Mouse (Mus musculus) large intestine, adult 2 months (tissue): Measurements from ENCODE around the gene Vps52. TPM values are rescaled to one million over a fixed set of nuclear protein-coding genes. Genes with fewer than 3 reads are reported as not detected.
"Not testable (repeated sequence)": the region's sequence is repeated elsewhere in the genome, so short reads cannot be mapped to it uniquely, and the experiment has no call there.

Experiments used
- DNase-seq: peaks from one replicate; pipeline ENCODE4 v3.0.0-alpha.2; 2012; ENCODE audit warnings: low read depth, low spot score
- WGBS: fragments of 180-500 bp; shearing (Covaris S2); methylation state at CpG from one replicate; pipeline ENCODE4 v1.1.7; 2018; 5-methylcytosine and 5-hydroxymethylcytosine counted together
- polyA plus RNA-seq: library from polyadenylated mRNA; depleted of rRNA; stranded (reverse); fragments of >200 nt; gene quantifications from 2 replicates; pipeline ENCODE4 v1.2.3, GENCODE M21; 2012

Gene Vps52
- polyA plus RNA-seq, 1 experiment: 44.6 TPM

GRCm38 (mm10) chr17:33959135-33959534 is 3.5 kb downstream of the Vps52 start:
- DNase-seq: no peak
- WGBS: 94% methylated on average over 13 of the region's 13 CpGs

DNA sequence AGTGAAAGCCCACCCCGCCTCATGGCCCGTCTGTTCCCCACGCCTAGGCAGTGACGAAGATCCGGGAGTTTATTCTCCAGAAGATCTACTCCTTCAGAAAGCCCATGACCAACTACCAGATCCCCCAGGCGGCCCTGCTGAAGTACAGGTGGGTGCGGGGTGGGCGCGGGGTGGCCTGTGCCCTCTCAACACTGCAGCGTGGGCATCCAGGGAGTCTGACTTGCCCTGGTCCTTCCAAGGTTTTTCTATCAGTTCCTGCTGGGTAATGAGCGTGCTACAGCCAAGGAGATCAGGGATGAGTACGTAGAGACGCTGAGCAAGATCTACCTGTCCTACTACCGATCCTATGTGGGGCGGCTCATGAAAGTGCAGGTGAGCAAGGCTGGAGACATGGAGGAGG is 4.3 kb downstream of the Vps52 start:
- DNase-seq: no peak
- WGBS: 91% methylated on average over 15 of the region's 15 CpGs

GRCm38 (mm10) chr17:33962876-33963275 is 7.3 kb downstream of the Vps52 start:
- WGBS: 93% methylated on average over 7 of the region's 7 CpGs
- no peak for DNase-seq

GRCm38 (mm10) chr17:33965082-33965845 is 9.7 kb downstream of the Vps52 start:
- 89% methylated on average over 17 of the region's 17 CpGs for WGBS
- DNase-seq: no peak

- WGBS: 86% methylated on average over 16 of the region's 16 CpGs
- no peak for DNase-seq
Observed at GRCm38 (mm10) chr17:33965846-33966550, 10.4 kb downstream of the Vps52 start.

GRCm38 (mm10) chr17:33968489-33968888 is 12.9 kb downstream of the Vps52 start:
- WGBS: 2% methylated on average over 9 of the region's 9 CpGs
- peak; percentile 89 for DNase-seq

GRCm38 (mm10) chr17:33968927-33969326 is 13.3 kb downstream of the Vps52 start:
- 23% methylated on average over 5 of the region's 5 CpGs for WGBS
- no peak for DNase-seq

DNA sequence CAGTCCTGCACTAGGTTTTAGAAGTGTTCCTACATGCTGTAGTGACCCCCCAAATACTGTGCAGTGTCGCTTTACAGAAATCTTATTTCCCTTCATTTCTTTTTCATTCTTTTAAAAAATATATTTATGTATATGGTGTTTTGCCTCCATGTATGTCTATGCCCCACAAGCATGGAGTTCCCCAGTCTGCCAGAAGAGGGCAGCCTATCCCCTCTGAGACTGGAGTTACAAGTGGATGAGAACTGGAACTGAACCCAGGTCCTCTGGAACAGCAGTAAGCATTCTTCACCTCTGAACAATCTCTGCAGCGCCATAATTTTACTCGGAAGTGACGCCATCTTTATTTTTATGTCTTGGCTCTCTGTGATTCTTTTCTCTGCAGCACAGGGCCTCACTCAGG is 13.8 kb downstream of the Vps52 start:
- 69% methylated on average over 4 of the region's 4 CpGs for WGBS
- DNase-seq: no peak

GRCm38 (mm10) chr17:33972691-33973090 is 17.1 kb downstream of the Vps52 start:
- no peak for DNase-seq
- 11% methylated on average over 1 of the region's 1 CpGs for WGBS

DNA sequence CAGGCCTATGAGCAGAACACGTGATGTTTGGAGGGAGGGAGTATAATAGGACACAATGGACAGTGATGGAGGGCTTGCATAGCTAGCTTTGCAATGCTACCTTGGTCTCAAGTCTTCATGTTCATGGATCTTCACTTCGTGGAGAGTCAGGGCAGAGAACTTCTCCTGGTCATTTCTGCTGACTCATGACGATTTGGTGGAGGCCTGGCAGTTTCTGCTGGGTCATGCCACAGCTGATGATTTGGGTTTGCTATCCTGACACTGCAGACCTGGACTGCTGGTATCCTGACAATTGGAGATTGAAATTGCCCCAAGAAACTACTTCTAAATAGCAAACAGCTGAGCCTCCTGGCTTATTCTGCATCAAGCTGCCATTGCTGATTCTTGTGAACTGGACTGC is 18.0 kb downstream of the Vps52 start:
- DNase-seq: no peak
- 69% methylated on average over 3 of the region's 3 CpGs for WGBS

- DNase-seq: no peak
- WGBS: 4% methylated on average over 57 of the region's 57 CpGs
Observed at GRCm38 (mm10) chr17:33977861-33978557, 22.4 kb downstream of the Vps52 start.

- peak; percentile 93 for DNase-seq
- under 1% methylated on average over 17 of the region's 17 CpGs for WGBS
Observed at GRCm38 (mm10) chr17:33978631-33979031, 23.0 kb downstream of the Vps52 start.

- WGBS: 59% methylated on average over 6 of the region's 6 CpGs
- no peak for DNase-seq
Observed at GRCm38 (mm10) chr17:33979512-33980050, 24.0 kb downstream of the Vps52 start.

GRCm38 (mm10) chr17:33980181-33981035 is 24.8 kb downstream of the Vps52 start:
- WGBS: 78% methylated on average over 19 of the region's 19 CpGs
- no peak for DNase-seq

GRCm38 (mm10) chr17:33981192-33981909 is 25.7 kb downstream of the Vps52 start:
- under 1% methylated on average over 27 of the region's 27 CpGs for WGBS
- peak; percentile 81 for DNase-seq

- 8% methylated on average over 8 of the region's 8 CpGs for WGBS
Observed at GRCm38 (mm10) chr17:33982136-33982535, 26.5 kb downstream of the Vps52 start.

DNA sequence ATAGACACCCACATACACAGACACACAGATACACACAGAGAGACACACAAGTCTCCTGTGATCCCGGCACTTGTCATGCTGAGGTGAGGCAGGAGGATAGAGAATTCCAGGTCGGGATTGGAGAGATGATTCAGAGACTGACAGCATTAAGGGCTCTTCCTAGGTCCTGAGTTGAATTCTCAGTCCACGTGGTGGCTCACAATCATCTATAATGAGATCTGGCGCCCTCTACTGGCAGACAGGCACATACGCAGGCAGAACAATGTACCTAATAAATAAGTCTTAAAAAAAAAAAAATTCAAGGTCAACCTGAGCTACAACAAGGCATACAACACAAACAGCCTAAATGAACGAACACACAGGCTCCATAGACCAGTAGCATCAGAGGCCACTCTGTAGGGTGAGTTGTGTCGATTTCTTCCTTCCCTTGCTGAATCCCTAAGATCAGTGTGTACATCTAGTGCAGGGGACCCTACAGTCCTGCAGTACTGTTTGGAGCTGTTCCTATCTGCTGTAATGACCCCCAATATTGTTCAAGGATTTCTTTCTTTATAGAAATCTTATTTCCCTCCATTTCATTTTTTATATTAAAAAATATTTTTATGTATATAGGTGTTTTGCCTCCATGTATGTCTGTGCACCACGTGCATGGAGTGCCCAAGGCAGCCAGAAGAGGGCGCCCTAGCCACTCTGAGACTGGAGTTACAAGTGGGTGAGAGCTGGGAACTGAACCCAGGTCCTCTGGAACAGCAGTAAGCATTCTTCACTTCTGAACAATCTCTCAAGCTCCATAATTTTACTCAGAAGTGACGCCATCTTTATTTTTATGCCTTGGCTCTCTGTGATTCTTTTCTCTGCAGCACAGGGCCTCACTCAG is 36.4 kb downstream of the Vps52 start:
- no peak for DNase-seq
- WGBS: 30% methylated on average over 10 of the region's 10 CpGs

More at GRCm38 (mm10) chr17:33982136-33982535, 26.5 kb downstream of the Vps52 start:
- DNase-seq: not testable (repeated sequence)

- WGBS: 94% methylated on average over 8 of the region's 8 CpGs
- no peak for DNase-seq
Observed at GRCm38 (mm10) chr17:33994959-33995358, 39.3 kb downstream of the Vps52 start.
